In the genomic region with DNA sequence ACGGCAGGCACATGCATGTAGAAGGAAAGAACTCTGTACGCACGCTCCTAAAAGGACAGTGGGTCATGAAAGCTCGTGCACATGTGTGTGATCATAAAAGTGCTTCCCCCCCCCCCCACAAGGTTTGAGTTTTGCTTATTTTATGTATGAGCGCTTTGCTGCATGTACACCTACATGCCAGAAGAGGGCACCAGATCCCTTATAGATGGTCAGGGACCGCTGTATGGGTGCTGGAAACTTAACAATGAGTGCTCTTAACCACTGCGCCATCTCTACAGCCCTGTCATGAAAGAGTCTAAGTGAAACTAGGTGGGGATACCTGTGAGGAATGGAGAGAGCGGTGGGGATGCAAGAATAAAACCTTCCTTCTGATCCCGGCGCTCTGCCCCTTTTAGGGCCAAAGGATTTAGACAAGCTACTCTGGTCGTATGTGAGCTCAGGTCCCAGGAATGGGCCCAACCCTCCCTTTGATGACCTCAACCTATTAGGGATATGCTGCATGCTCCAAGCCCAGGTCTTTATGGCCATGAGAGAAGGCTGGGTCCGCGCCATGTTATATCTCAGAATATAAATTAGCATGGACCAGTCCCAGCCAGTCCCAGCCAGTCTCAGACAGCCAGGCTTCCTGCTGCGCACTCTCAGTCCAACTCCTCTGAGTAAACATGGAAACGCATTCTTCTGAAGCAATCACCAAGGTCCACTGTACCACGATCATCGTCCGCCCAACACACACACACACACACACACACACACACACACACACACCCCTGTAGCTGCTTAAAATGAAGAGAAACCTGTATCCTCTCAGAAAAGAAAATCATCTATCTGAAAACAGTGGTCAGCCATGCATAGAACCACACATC, we compare ENCODE assay signal across 15 mouse cellular contexts. TPM values are rescaled to one million over a fixed set of nuclear protein-coding genes. Genes with fewer than 3 reads are reported as not detected.
A peak's percentile ranks its signal among the peaks of the same experiment; 100 is the strongest.
DNase-seq lines count a peak whose midpoint lies in the region; TF ChIP-seq lines count a peak whose summit lies in the region.
"Had no signal": no experiment of that assay in that cellular context is flagged by ENCODE, and none has a peak within 500 bp of the region (broad histone marks: within the 10 kb centered on the region; RNA-seq: fewer than 3 reads in every experiment).

No protein-coding gene starts in this region.

- peak; percentile 19 for TF ChIP-seq RAD21 in CH12.LX (IDR thresholded peaks at IDR 0.05; ENCODE audit: low read depth, low read length)

- in situ Hi-C loops in CH12.LX (cut with MboI; ENCODE audit: low pct_ligation_motif_present, low pct_unique_long_range_greater_than_20kb, low sequenced_read_pairs): no loop called here

- no peak overlapping the region for H3K4me3 ChIP-seq in CH12.LX (replicated peaks in 1 of 3; ENCODE audit: low read depth in 2 of 3, low read length in 2 of 3, poor library complexity in 1 of 3)
- H3K4me3 ChIP-seq: hindbrain, embryonic 15.5 days; liver, embryonic 15.5 days had no signal

- no peak for TF ChIP-seq EP300 in CH12.LX (IDR thresholded peaks at IDR 0.05; ENCODE audit: low read length)

- dilution Hi-C loops in CH12.LX (cut with MboI; ENCODE audit: extremely low pct_ligation_motif_present, extremely low pct_unique_long_range_greater_than_20kb, low sequenced_read_pairs): no loop called here

- peaks cover 6 to 26% of the 10 kb centered on the region in 2 experiments; a peak in 3 of 4 replicates for H3K4me1 ChIP-seq in CH12.LX (ENCODE audit: control insufficient read depth in 1 of 2, insufficient read depth in 2 of 2)

- peak in 1 of 2 experiments; percentile 38; a peak in 2 of 4 replicates for TF ChIP-seq CTCF in CH12.LX (conservative IDR thresholded peaks at IDR 0.05 in 1 of 2, IDR thresholded peaks at IDR 0.05 in 1 of 2; ENCODE audit: low read depth in 2 of 2, low read length in 2 of 2)

- peaks cover 4 to 11% of the 10 kb centered on the region in 2 experiments for H3K36me3 ChIP-seq in CH12.LX (replicated peaks in 1 of 2; ENCODE audit: control insufficient read depth in 1 of 2, insufficient read depth in 1 of 2, low read length in 1 of 2)
- H3K36me3 ChIP-seq: hindbrain, embryonic 15.5 days; liver, embryonic 15.5 days had no signal

- no peak for TF ChIP-seq POLR2A in CH12.LX (IDR thresholded peaks at IDR 0.05; ENCODE audit: low read depth, low read length)

- H3K9ac ChIP-seq in CH12.LX (ENCODE audit: insufficient read depth, low read depth): no peak overlapping the region
- H3K9ac ChIP-seq: hindbrain, embryonic 15.5 days; liver, embryonic 15.5 days had no signal

- H3K4me2 ChIP-seq in CH12.LX (ENCODE audit: insufficient read depth, low read depth, poor library complexity, severe bottlenecking): no peak overlapping the region
- H3K4me2 ChIP-seq: hindbrain, embryonic 15.5 days; liver, embryonic 15.5 days had no signal

- H3K9me3 ChIP-seq in CH12.LX (replicated peaks; ENCODE audit: low read length): peaks cover 3% of the 10 kb centered on the region
- H3K9me3 ChIP-seq: hindbrain, embryonic 15.5 days; liver, embryonic 15.5 days had no signal

- DNase-seq in heart, adult 11 months: peak; percentile 83
- DNase-seq in heart, adult 8-10 months (ENCODE audit: low spot score): no peak
- peak; percentile 15 for DNase-seq in kidney, postnatal 10 days
- DNase-seq in kidney, adult 18-20 months: no peak
- DNase-seq in CH12.LX (ENCODE audit: extremely low read depth) (no peak), ZHBTc4 (ENCODE audit: low read depth, low spot score) (peak; percentile 87)
- DNase-seq in B cell, adult 2 months: no peak
- DNase-seq in frontal cortex, postnatal 10 days (ENCODE audit: low spot score in 2 of 2): no peak
- DNase-seq: kidney, postnatal 4 days had no signal

- H3K27ac ChIP-seq in CH12.LX (ENCODE audit: insufficient read depth, low read depth): no peak overlapping the region
- H3K27ac ChIP-seq: hindbrain, embryonic 15.5 days; liver, embryonic 15.5 days had no signal

- H3K27me3 ChIP-seq in CH12.LX (replicated peaks): no peaks in the 10 kb centered on the region
- H3K27me3 ChIP-seq: hindbrain, embryonic 15.5 days had no signal

- no peaks in the 10 kb centered on the region for H3K79me2 ChIP-seq in CH12.LX (replicated peaks; ENCODE audit: control insufficient read depth, extremely low read depth, insufficient read depth, poor library complexity, severe bottlenecking)

TF ChIP-seq in CH12.LX, 34 proteins besides CTCF, POLR2A, EP300 and RAD21:
- TF ChIP-seq MXI1 (IDR thresholded peaks at IDR 0.05; ENCODE audit: low read depth, low read length): no peak
- TF ChIP-seq HCFC1 (IDR thresholded peaks at IDR 0.05; ENCODE audit: low read depth, low read length): no peak
- no peak for TF ChIP-seq ZC3H11A (IDR thresholded peaks at IDR 0.05; ENCODE audit: low read depth, low read length)
- no peak for TF ChIP-seq ELF1 (IDR thresholded peaks at IDR 0.05; ENCODE audit: low read depth, low read length)
- TF ChIP-seq TCF12 (IDR thresholded peaks at IDR 0.05; ENCODE audit: low read depth, low read length): no peak

RNA-seq across cellular contexts. Expression of a gene that starts 7.3 kb away (rescaled TPM):
- total RNA-seq in heart, adult 8-10 months (2022): 1 to 10 TPM in 1 of 4 experiments, under 1 TPM in 3; 0.63 to 1.1 (median 0.95) TPM
- 0.21 and 0.30 TPM in 2 replicates for total RNA-seq in CH12.LX (2012; rRNA removed)
- total RNA-seq in CH12.LX (2014; rRNA removed): 1.2 and 1.8 TPM in 2 replicates
- polyA plus RNA-seq in CH12.LX (2012; ENCODE audit: insufficient read length, low read depth): 5.1 and 5.4 TPM in 2 replicates

RNA-seq across cellular contexts. Expression of a gene that starts 21.8 kb away (rescaled TPM):
- total RNA-seq in heart, adult 8-10 months (2022): 10 to 100 TPM; 11.4 to 20.0 (median 13.8) TPM
- total RNA-seq in CH12.LX (2012; rRNA removed) (41.5 and 52.0 TPM in 2 replicates), CH12.LX (2014; rRNA removed) (73.6 and 75.6 TPM in 2 replicates)
- polyA plus RNA-seq in CH12.LX (2012; ENCODE audit: insufficient read length, low read depth): 61.1 and 82.4 TPM in 2 replicates

RNA-seq across cellular contexts. Expression of a gene that starts 45.8 kb away (rescaled TPM):
- not detected for total RNA-seq in heart, adult 8-10 months (2022)
- total RNA-seq in CH12.LX (2012; rRNA removed) (not detected in 2 replicates), CH12.LX (2014; rRNA removed) (not detected in 2 replicates)
- not detected in 2 replicates for polyA plus RNA-seq in CH12.LX (2012; ENCODE audit: insufficient read length, low read depth)
- polyA plus RNA-seq: activated CD4-positive, CD25-positive, alpha-beta regulatory T cell, adult 4 months; brain, embryonic 14.5 days; frontal cortex, adult 2 months; hindbrain, embryonic 15.5 days; liver, embryonic 15.5 days; urinary bladder, adult 2 months had no signal

RNA-seq across cellular contexts. Expression of a gene that starts 50.2 kb away (rescaled TPM):
- not detected for total RNA-seq in heart, adult 8-10 months (2022)
- not detected in 2 replicates for total RNA-seq in CH12.LX (2012; rRNA removed)
- total RNA-seq in CH12.LX (2014; rRNA removed): not detected in 2 replicates
- polyA plus RNA-seq in CH12.LX (2012; ENCODE audit: insufficient read length, low read depth): not detected in 2 replicates
- polyA plus RNA-seq: activated CD4-positive, CD25-positive, alpha-beta regulatory T cell, adult 4 months; hindbrain, embryonic 15.5 days; urinary bladder, adult 2 months had no signal

Comparison
In these comparisons a context has a peak if more than half of its experiments do, and no peak if none do; other contexts are left out.
1. DNase-seq: peak in heart, adult 11 months (single experiment), kidney, postnatal 10 days (single experiment) and ZHBTc4 (single experiment); none in heart, adult 8-10 months (single experiment), kidney, adult 18-20 months (single experiment), CH12.LX (single experiment), B cell, adult 2 months (0 of 2) and frontal cortex, postnatal 10 days (0 of 2).